Mouse (Mus musculus): ENCODE measurements around the gene Cep68.

GRCm38 (mm10) chr11:20240331-20240730, 8.9 kb downstream of the Cep68 start:
- TF ChIP-seq CTCF (conservative IDR thresholded peaks at IDR 0.05 in 1 of 2, IDR thresholded peaks at IDR 0.05 in 1 of 2; ENCODE audit: low read depth in 2 of 2, low read length in 2 of 2) (no peak), ELF1 (IDR thresholded peaks at IDR 0.05; ENCODE audit: low read depth, low read length) (no peak), MAFK (IDR thresholded peaks at IDR 0.05; ENCODE audit: insufficient replicate concordance, low read length) (no peak), POLR2A (IDR thresholded peaks at IDR 0.05; ENCODE audit: low read depth, low read length) (0 out of 2 replicates have a peak, but pooled peaks have one; percentile 6), TBP (conservative IDR thresholded peaks at IDR 0.05; ENCODE audit: low read depth, low read length) (no peak), MXI1 (IDR thresholded peaks at IDR 0.05; ENCODE audit: low read depth, low read length) (no peak), USF1 (IDR thresholded peaks at IDR 0.05; ENCODE audit: low read depth, low read length) (no peak), EP300 (IDR thresholded peaks at IDR 0.05; ENCODE audit: low read length) (no peak), CHD2 (IDR thresholded peaks at IDR 0.05; ENCODE audit: low read length) (no peak), KAT2A (IDR thresholded peaks at IDR 0.05; ENCODE audit: insufficient replicate concordance, low read length) (no peak), ZNF384 (IDR thresholded peaks at IDR 0.05; ENCODE audit: low read depth, low read length) (no peak), HCFC1 (IDR thresholded peaks at IDR 0.05; ENCODE audit: low read depth, low read length) (no peak), MAZ (IDR thresholded peaks at IDR 0.05; ENCODE audit: low read depth, low read length) (no peak)
